Mouse (Mus musculus) activated CD4-positive, CD25-positive, alpha-beta regulatory T cell (primary cell): ENCODE results near the gene Ldah. TPM values are rescaled to one million over a fixed set of nuclear protein-coding genes. Genes with fewer than 3 reads are reported as not detected.

Experiments used
- polyA plus RNA-seq, 2 experiments: library from polyadenylated mRNA; unstranded; fragments of 100-300 nt; shearing (Covaris generic); gene quantifications; one replicate each; pipeline ENCODE4 v1.2.1; 2017

The Ldah gene
- 10 to 100 TPM; 77.5 to 81.0 TPM for polyA plus RNA-seq

GRCm38 (mm10) chr12:8207978-8208403 lies at the start of gene Ldah:
Gene Ldah, plus strand, starts transcription at chr12:8208107.

GRCm38 (mm10) chr12:8301841-8302431 lies 94.0 kb downstream of the Ldah start, which contains the start of gene Gdf7:
Gene Gdf7, minus strand, starts transcription at chr12:8301954.

GRCm38 (mm10) chr12:8313270-8313771 lies 105.4 kb downstream of the Ldah start, which contains the start of gene Hs1bp3:
Gene Hs1bp3, plus strand, starts transcription at chr12:8313432.

Other genes with a start within 250 kb of the Ldah start
- under 1 TPM in 1 of 2 experiments, not detected in 1; 0.28 TPM for gene Apob, start 230.5 kb upstream of the Ldah start, polyA plus RNA-seq
- under 1 TPM in 1 of 2 experiments, not detected in 1; 0.21 TPM for gene Gdf7, start 93.8 kb downstream of the Ldah start, polyA plus RNA-seq
- 1 to 10 TPM; 4.0 to 7.8 TPM for gene Hs1bp3, start 105.3 kb downstream of the Ldah start, polyA plus RNA-seq